Mouse (Mus musculus) olfactory bulb, adult 2 months (tissue): ENCODE results near the gene Evc2.

Experiments used
- CTCF ChIP-seq: fragments of 200-500 bp; IDR thresholded peaks from 2 replicates; pipeline ENCODE4 v1.5.1; 2012; ENCODE audit warnings: low read depth, mild to moderate bottlenecking, low read length, moderate library complexity; ENCODE audit not compliant: insufficient read depth
- POLR2A ChIP-seq: fragments of 200-500 bp; IDR thresholded peaks from 2 replicates; pipeline ENCODE4 v1.6.1; 2012; ENCODE audit warnings: mild to moderate bottlenecking, low read depth, low read length, moderate library complexity; ENCODE audit not compliant: insufficient read depth

GRCm38 (mm10) chr5:37335061-37335460 lies 3.2 kb upstream of the Evc2 start:
- no peak for TF ChIP-seq POLR2A
- no peak for TF ChIP-seq CTCF
